Mouse (Mus musculus): ENCODE results near the gene Sec11a.
A peak's percentile ranks its signal among the peaks of the same experiment; 100 is the strongest.
"Not testable (repeated sequence)": the region's sequence is repeated elsewhere in the genome, so short reads cannot be mapped to it uniquely, and the experiment has no call there.

The Sec11a gene

GRCm38 (mm10) chr7:80947445-80948350 is at the start of gene Sec11a:
TSS of gene Sec11a (minus strand) at chr7:80947780.
- peak; percentile 95 to 96 for DNase-seq

GRCm38 (mm10) chr7:80995266-80996146 is 47.9 kb upstream of the Sec11a start:
- DNase-seq, result no peak

- peak in 1 of 2 experiments; percentile 20 for DNase-seq
Observed at GRCm38 (mm10) chr7:80994663-80995005, 47.1 kb upstream of the Sec11a start.

- peak in 1 of 2 experiments; percentile 83 for DNase-seq
Observed at GRCm38 (mm10) chr7:80993834-80994662, 46.5 kb upstream of the Sec11a start.

GRCm38 (mm10) chr7:80992980-80993833 is 45.6 kb upstream of the Sec11a start, which contains the start of gene Zfp592:
TSS of gene Zfp592 (plus strand) at chr7:80993681.
- DNase-seq, result peak; percentile 89 to 92

GRCm38 (mm10) chr7:80992631-80992979 is 45.0 kb upstream of the Sec11a start:
- no peak for DNase-seq

- no peak for DNase-seq
Observed at GRCm38 (mm10) chr7:80992063-80992462, 44.5 kb upstream of the Sec11a start.

- DNase-seq, result no peak
Observed at GRCm38 (mm10) chr7:80991589-80991988, 44.0 kb upstream of the Sec11a start.

- no peak for DNase-seq
Observed at GRCm38 (mm10) chr7:80990276-80990675, 42.7 kb upstream of the Sec11a start.

GRCm38 (mm10) chr7:80987805-80988625 is 40.4 kb upstream of the Sec11a start:
- DNase-seq, result no peak

- DNase-seq, result no peak
Observed at GRCm38 (mm10) chr7:80986458-80987187, 39.0 kb upstream of the Sec11a start.

- DNase-seq, result no peak
Observed at GRCm38 (mm10) chr7:80980566-80980965, 33.0 kb upstream of the Sec11a start.

GRCm38 (mm10) chr7:80973638-80974015 is 26.0 kb upstream of the Sec11a start:
- DNase-seq, result not testable (repeated sequence)

GRCm38 (mm10) chr7:80972920-80973637 is 25.5 kb upstream of the Sec11a start:
- DNase-seq, result not testable (repeated sequence)

GRCm38 (mm10) chr7:80972082-80972481 is 24.5 kb upstream of the Sec11a start:
- DNase-seq, result no peak

GRCm38 (mm10) chr7:80971419-80971818 is 23.8 kb upstream of the Sec11a start:
- no peak for DNase-seq

GRCm38 (mm10) chr7:80970913-80971312 is 23.3 kb upstream of the Sec11a start:
- DNase-seq, result no peak

GRCm38 (mm10) chr7:80962799-80963198 is 15.2 kb upstream of the Sec11a start:
- DNase-seq, result no peak

GRCm38 (mm10) chr7:80959003-80959402 is 11.4 kb upstream of the Sec11a start:
- DNase-seq, result no peak
